Mouse (Mus musculus) lung, postnatal 14 days (tissue): ENCODE data around the gene Cped1.

Experiments used
- DNase-seq: peaks from one replicate; pipeline ENCODE4 v3.0.0; 2021

Cped1 gene

DNA sequence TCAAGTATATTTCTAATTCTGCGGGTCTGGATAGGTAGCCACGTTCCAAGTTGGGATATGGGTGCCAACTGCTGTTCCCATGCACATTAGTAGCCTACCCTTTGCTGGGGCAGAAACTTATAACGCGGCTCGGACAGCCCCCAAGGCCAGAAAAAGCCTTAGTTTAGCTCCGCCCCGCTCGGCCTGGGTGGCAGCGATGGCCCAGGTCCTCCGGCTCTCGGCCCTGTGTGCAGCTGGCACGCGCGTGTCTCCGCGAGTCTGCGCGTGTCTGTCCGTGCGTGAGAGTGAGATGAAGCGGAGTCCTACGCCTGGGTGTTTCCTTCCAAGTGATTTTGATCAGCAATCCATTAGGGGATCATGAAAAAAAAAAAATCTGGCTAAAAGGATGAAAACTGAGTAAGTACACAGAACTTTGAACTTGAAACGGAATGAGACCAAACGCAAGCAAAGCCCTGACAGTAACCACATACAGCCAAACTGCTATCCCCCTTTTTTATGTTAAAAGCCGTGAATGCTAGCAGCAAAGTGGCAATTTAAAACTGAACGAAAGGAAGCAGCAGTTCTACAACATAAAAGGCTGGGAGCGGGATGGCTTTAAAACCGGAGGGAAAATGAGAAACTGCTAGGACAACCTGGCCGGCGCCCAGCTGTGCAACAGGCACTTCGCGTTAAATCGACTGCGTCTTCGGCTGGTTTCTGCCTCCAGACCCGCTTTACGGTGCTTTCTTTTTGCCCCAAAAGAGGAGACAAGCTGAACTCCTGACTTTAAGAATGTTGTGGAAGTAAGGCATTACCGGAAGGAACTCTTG is at the start of gene Cped1:
TSS of gene Cped1 (plus strand) at position 185 of the 809 bp plus-strand sequence.
- peak; percentile 70 for DNase-seq

DNA sequence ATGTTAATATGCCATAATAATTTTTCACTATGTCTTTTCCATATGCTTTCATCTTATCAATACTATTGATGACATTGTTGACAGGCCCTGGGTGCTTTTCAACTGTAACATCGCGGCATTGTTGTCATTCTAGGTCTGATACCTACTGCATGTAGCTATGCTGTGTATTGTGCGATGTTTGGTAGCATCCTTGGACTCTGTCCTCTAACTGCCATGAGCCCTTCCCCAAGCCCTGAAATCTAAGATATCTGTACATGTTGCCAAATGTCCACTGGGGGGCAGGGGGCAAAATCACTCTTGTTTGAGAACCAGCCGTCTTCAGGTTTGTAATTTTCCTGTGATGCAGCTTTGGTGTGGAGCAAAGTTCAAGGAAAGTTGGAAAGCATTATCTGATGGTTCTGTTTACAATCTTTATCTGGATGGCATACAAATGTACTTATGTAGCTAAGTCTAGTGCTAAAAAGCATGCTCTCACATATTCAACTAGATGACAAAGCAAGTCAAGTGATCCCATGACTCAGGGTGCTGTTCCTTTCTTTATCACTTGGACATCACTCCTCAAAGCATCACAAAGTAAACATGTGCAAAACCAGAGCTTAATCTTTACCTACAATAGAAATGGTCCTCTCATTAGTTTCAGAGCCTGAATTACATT is 47.6 kb upstream of the Cped1 start:
- DNase-seq: no peak

GRCm38 (mm10) chr6:21949226-21949731 is 36.4 kb upstream of the Cped1 start, which contains the start of gene Ing3:
Gene Ing3, plus strand, starts transcription at chr6:21949571.
- peak; percentile 97 for DNase-seq

DNA sequence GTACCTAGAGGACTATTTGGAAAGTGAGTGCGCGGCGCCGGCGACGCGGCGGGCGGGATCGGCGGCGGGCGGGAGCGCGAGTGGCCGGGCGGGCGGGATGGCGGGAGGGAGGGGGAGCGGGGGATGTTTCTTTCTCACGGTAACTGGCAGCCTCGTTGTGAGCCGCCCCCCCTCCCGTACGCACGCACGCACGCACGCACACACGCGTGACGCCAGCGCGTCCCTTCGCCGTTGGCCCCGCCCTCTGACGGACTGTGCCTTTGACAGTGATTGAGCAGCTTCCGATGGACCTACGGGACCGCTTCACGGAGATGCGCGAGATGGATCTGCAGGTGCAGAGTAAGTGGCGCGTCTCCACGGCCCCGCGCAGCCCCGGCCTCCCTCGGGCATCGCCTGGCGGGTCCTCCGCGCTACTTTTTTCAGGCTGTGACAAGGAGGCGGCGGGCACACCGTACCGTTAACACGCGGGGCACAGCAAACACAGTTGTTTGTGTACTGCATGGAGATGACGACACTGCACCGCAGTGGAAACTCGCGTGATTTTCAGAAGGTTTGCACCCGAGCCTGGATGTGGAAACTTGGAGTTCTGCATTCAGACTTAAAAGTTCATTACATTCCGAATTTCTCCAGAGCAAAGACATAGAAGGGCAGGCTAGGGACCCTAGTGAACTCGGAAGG is 35.8 kb upstream of the Cped1 start:
- DNase-seq: peak; percentile 97

- no peak for DNase-seq
These were observed 35.0 kb upstream of the Cped1 start for GRCm38 (mm10) chr6:21950676-21951075.

- no peak for DNase-seq
These were observed 30.2 kb upstream of the Cped1 start for GRCm38 (mm10) chr6:21955468-21955867.

- no peak for DNase-seq
These were observed 26.8 kb upstream of the Cped1 start for GRCm38 (mm10) chr6:21958922-21959321.

DNA sequence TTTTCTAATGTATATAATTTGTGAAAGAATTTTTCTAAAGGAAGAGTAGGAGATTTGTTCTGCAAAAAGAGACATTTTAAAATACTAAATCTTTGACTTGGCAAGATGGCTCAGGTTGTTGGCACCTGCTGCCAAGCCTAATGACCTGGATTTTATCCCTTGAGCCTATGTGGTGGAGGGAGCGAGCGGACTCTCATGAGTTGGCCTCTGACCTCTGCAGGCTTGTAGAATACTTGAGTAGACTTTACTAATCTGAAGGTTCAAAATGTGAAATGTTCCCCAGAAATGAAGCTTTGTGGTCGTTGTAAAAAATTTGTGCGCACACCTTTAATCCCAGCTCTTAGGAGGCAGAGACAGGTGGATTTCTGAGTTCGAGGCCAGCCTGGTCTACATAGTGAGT is 25.8 kb upstream of the Cped1 start:
- no peak for DNase-seq

DNA sequence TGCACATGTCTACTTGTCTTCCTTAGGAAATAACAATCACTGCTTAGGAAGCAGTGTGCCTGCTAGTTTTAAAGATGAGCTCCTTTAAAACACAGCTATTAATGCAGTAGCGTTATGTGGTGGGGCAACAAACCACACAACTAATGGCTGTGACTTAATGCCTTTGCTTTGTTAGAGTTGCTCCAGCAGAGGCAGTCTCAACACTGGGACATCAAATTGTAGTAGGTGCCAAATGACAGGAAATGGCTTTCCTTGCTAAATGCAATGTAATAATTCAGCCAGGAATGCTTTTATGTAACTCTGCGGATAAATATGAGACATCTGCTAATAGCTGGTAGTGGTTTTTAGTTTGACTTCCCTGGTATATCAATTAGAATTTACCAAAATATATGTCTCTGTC is 8.2 kb upstream of the Cped1 start:
- no peak for DNase-seq

DNA sequence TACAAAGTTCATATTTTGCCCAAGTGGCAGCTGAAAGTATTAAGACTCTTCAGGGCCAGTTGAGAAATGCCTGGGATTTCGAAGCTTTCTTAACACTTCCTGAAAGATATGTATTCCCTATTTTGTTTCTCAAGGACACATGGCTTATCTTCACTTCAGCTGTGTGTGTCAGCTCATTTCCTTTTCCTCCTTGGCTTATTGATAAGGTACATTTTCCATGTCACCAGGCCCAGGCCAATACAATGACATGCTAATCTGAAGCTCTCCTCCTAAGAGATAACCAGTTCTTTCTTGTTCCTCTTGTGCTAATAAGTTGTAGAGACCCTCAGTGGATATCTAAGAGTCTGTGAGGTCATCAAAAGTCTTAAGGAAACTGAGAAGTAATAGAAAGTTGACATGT is 4.6 kb upstream of the Cped1 start:
- no peak for DNase-seq

DNA sequence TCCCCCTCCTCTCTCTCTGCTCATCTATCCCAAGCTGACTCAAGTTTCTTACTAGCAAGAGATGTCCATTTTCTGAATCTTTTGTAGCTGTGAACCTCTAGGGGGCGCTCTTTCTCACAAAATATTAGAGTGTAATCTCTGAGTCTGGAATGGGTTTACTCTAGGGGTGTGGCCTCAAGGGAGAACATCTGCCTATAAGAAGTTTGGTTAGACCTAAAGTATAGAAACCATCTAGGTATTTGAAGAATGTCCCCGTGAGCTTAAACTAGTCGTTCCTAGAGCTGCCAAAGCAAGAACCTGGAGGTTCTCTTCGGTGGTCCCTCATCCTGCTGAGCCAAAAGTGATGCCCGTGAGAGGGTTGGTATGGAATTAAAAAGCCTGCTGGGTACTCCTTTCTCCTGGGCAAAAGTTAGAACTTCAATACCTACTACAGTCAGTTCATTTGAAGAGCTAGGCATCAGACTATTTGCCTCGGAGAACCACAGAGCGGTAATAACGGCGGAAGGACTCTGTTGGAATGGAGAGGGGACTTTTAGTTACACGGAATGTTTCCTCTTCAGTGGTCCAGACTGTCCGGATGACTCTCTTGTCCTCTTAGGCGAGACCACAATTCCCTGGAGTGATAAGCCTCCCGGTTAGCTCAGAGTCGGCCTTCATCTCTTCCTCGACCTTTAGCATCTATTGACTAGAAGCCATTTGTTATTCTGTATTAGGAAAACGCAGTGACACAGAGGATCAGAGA is 555 bp upstream of the Cped1 start:
- peak; percentile 81 for DNase-seq

GRCm38 (mm10) chr6:21986660-21987331 is 1.1 kb downstream of the Cped1 start:
- peak; percentile 30 for DNase-seq

DNA sequence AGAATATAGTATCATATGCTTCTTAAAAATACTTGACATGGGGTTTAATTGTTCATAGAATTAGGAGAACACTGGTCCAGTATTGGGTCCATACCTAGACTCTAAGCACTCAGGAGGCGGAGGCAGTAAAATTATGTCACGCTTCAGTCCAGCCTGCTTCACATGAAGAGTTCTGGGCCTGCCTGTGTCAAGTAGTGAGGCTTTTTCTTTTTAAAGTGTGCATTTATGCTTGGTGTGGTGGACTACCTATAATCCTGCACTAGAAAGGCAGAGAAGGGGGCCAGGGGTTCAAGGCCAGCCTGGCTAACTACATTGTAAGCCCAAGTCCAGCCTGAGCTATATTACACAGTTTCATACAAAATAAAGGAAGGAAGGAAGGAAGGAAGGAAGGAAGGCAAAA is 1.8 kb downstream of the Cped1 start:
- DNase-seq: no peak

DNA sequence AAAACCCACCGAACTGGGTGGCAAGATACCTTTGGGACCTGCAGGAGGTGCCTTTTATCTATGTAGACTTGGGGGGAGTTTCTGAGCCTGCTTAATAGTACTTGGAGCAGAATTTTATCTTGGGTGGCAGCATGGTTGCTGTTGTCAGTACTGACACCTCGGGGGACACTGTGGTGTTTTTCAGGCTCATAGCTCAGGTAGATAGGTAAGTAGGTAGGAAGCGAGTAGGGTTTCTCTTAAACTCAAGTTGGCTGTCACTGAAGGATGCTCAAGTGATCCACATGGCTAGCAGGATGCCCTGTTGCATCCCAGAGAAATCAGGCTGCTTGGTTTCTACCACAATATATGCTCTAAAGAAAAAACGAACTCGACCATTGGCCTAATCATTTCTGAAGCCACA is 2.6 kb downstream of the Cped1 start:
- no peak for DNase-seq

DNA sequence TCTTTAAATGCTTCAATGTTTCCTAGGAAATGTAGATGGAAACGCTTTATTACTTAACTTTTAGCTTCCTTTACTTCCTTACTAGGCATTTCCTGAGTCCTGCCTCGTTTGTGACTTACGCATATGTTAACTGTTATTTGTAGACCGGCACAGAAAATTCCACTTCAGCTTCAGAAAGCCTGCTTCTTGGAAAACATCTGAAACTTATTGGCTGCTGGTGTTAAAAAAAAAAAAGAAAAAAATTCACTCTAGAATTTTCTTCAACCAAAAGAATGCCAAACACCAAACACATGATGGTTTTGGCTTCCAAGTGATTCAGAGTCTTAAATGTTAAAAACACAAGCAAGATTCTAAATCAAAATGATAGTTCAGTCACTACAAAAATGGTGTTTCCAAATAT is 3.4 kb downstream of the Cped1 start:
- no peak for DNase-seq

DNA sequence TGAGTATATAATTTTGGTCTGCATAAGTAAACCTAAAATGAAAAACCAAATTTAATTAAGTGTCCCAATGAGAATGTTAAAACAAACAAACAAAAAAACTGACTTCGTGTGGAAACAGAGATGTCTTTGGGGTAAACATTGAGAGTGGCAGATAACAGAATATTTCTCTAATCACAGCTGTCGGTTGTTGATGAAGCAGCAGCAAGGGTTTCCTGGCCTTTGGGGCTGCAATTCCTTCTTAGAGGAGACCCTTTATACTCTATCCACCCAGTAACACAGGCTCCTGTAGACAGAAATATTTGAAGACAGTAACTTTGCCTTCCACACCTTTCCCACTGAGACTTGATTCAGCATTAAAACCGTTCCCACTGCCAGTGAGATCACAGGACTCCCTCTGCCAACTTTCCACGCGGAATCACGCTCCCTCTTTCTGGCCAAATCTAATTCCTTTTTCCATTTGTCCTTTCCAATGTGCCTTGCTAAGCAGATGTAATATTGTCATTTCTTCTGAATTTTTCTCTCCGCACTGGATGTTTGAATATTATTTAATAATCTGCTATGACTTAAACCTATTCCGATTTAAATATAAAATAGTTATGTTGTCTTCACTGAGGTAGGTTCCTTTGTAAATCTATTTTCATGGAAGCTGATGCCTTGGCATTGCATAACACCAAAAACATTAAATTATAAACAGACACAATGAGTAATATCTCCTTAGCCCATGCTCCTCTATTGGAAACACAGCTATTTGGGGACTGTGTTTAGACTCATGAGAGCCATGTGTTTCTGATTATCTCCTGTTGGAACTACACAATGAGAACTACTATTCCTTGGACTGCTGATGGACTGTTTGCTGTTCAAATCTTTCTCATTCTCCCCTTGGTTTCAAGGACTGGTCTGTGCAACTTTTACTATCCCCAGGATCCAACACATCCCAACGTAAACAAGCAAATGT is 4.7 kb downstream of the Cped1 start:
- DNase-seq: no peak

DNA sequence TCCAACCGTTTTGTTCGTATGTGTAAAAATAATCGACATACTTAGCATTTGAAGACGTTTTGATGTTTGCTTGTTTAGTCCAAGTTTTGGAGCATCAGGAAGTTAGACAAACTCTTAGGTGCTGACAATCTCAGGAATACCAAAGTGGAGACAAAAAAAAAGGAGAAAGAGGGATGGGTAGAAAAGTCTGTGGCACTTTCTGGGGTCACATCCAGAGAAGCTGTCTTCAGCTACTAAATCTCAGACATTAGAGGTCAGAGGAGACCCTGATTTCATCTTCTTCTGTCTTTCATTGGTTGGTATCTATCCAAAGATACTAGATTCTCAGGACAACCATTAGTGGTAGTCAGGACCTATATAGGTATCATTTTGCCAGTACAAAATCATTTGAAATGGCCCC is 5.4 kb downstream of the Cped1 start:
- DNase-seq: no peak

GRCm38 (mm10) chr6:21993070-21993469 is 7.4 kb downstream of the Cped1 start:
- DNase-seq: no peak

DNA sequence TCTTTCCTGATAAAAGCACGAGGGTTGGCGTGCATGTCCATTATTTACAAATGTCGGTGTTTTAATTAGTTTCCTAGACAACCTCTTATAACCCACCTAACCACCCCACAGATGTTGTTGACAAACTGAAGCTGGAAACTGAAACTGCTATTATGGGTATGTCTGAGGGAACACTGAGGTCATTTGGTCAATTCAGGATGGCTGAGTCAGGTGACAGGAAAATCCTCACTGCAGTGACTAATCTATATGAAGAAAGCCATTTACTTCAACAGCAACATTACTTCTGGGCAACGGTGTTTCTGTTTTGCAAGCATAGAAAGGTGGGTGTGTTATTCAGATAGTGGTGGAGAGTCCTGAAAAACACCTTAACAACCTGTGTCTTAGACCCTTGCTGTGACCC is 12.4 kb downstream of the Cped1 start:
- no peak for DNase-seq

DNA sequence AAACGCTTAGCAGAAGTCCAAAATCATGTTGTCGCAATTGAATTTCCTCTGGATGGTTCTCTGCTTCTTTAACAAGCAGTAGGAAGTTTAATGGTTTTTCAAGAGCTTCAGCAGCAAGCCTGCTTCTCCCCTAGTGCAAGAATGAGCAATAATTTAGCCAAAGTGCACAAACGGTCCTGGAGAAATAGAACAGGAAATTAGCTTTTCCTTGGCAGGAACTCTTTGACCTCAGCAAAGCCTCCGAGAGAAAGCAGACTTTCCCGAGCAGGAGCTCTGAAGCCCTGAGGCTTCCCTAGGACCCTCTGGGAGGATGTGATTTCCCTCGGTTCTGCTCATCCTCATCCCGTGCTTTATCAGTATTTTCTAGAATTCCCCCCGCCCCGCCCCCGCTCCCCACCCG is 13.3 kb downstream of the Cped1 start:
- no peak for DNase-seq

GRCm38 (mm10) chr6:22000086-22000485 is 14.4 kb downstream of the Cped1 start:
- no peak for DNase-seq
